Mouse (Mus musculus): ENCODE measurements at regions not wholly inside any gene's neighbourhood (a gene's known extent, or its start where the extent isn't known, plus 50 kb on each side); places are given as distances from the start of the nearest gene placed in this dataset.

DNA sequence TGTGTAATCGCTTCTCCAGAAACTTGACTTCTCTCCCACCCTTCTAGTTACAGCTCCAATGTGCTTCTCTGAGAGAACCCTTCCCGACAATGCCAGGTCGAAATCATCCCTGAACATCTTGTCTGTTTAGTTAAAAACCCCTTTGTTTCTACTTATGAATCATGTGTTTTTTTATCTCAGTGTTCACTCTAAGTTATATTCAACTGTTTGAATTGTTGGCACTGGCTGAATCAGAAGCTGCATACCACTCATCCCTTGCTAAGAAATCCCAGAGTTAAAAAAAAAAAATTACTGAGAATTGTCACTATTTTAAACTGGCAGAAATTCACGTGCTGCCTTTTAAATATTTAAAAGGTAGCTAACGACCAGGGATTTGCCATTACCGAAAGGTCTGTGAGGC is 116.3 kb upstream of the Klf6 start:
- H3K27ac ChIP-seq (replicated peaks; ENCODE audit: low read depth, low read length) = no peak overlapping the region
- no peak overlapping the region for H3K4me3 ChIP-seq (ENCODE audit: insufficient read depth, low read depth, low read length)
- no peaks in the 10 kb centered on the region for H3K4me1 ChIP-seq (ENCODE audit: control insufficient read depth, insufficient read depth, insufficient read length, low read length)

DNA sequence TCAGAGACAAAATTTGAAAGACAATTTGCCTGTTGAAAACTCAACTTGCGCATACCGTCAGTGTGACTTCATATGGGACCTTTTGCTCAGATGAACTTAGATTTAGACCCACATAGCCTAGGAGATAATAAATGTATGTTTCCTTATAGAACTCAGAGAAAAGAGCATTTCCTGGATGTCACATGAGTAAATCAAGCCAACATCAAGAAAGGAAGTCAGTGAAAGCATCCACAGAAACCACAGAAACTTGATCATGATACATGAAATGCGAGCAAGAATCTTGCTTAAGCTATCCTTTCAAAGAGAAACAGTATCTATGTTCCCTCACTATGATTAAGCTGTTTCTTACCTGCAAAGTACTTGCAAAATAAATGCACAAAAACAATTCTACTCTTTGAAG is 104.1 kb upstream of the Klf6 start:
- Histone ChIP-seq H3K4me1 (ENCODE audit: control insufficient read depth, insufficient read depth, insufficient read length, low read length) (no peaks in the 10 kb centered on the region), H3K4me3 (ENCODE audit: insufficient read depth, low read depth, low read length) (no peak overlapping the region), H3K27ac (replicated peaks; ENCODE audit: low read depth, low read length) (no peak overlapping the region)

DNA sequence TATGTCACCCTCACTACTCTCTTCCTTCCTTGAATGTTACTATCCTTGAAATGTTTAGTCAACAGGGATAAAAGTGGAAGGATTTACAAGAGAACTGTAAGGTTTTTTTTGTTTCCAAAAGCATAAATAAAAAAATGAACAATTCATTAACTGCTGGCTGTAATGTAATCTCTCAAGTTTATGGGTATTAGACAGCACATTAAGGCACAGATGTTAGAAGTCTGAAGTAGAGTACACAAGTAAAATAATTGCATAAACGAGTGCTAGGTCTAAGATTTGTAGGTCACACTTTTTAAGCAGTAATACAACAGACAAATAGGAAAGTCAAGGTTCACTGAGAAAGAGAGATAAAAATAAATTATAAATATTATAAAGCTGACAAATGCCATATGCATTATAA is 103.3 kb upstream of the Klf6 start:
- no peak overlapping the region for H3K27ac ChIP-seq (replicated peaks; ENCODE audit: low read depth, low read length)
- no peaks in the 10 kb centered on the region for H3K4me1 ChIP-seq (ENCODE audit: control insufficient read depth, insufficient read depth, insufficient read length, low read length)
- H3K4me3 ChIP-seq (ENCODE audit: insufficient read depth, low read depth, low read length) = no peak overlapping the region

DNA sequence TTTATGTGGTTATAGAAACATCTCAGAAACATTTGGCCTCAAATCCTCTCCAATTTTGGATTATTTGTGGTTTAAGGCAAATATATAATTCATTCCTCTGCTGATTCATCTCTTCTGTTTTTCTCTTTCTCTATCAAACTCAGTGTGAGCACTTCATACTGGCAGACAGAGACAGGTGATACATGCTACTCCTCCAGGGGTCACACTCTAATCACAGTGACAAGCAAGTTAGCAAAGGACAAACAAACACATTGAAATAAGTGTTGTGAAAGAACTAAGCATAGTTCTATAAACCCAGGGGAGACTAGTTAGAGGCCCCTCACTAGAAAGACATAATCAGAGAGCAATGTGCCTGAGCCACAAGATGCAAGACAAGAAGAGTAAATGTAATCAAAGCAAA is 101.3 kb upstream of the Klf6 start:
- Histone ChIP-seq H3K4me3 (ENCODE audit: insufficient read depth, low read depth, low read length) (no peak overlapping the region), H3K4me1 (ENCODE audit: control insufficient read depth, insufficient read depth, insufficient read length, low read length) (no peaks in the 10 kb centered on the region; the same call in 1 of the 2 replicates), H3K27ac (replicated peaks; ENCODE audit: low read depth, low read length) (no peak overlapping the region)

DNA sequence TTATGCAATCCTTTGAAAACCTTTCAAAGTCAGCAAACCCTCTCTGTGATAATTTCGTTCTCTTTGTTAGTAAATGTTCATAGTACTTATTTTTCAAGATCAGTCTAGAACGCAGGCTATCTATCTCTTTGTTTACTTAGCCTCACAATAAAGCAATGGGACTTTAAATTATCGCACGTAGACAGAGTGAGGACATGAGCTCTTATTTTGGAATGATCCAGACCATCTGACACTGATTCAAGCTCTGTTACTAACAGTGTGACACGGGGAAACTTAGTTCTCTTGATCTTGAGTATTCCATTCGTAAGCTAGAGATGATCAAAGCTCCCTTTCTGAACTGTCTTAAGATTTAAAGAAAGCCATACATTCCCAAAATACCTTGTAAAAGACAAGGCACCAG is 94.9 kb upstream of the Klf6 start:
- Histone ChIP-seq H3K4me3 (ENCODE audit: insufficient read depth, low read depth, low read length) (no peak overlapping the region), H3K4me1 (ENCODE audit: control insufficient read depth, insufficient read depth, insufficient read length, low read length) (peaks cover 2% of the 10 kb centered on the region), H3K27ac (replicated peaks; ENCODE audit: low read depth, low read length) (no peak overlapping the region)

DNA sequence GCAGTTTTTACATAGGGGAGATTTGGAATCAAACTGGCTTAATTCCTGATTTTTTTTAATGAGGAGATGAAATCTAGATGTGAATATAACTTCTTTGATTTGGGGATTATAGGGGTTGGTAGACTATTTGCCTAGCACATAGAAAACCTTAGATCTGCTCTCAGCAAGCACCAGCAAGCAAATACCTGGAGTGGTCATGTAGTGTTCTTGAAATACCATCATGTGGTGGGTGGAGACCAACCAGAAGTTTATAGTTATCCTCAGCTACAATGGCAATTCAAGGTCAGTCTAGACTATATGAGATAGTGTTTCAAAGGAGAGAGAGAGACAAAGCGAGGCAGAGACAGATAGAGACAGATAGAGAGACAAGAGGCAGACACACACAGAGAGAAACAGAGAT is 94.1 kb upstream of the Klf6 start:
- Histone ChIP-seq H3K4me3 (ENCODE audit: insufficient read depth, low read depth, low read length) (no peak overlapping the region), H3K27ac (replicated peaks; ENCODE audit: low read depth, low read length) (no peak overlapping the region), H3K4me1 (ENCODE audit: control insufficient read depth, insufficient read depth, insufficient read length, low read length) (peaks cover 2% of the 10 kb centered on the region)

DNA sequence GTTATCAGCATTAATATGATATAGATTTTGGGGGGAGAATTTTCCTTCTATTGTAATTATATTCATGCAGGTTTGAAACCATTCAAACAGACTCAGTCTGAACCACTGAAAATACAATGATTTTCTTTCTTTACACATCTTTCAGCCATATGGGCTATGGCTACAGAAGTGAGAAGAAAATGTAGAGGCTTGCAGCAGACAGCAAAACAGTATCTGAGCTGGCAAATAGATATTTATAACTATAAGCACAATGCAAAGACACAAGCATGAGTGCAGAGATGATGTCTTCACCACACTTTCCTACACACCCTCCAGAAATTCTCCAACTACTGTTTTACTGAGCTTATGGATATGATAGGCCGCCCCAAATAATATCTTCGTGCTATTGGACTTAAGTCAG is 92.6 kb upstream of the Klf6 start:
- Histone ChIP-seq H3K27ac (replicated peaks; ENCODE audit: low read depth, low read length) (no peak overlapping the region), H3K4me1 (ENCODE audit: control insufficient read depth, insufficient read depth, insufficient read length, low read length) (peaks cover 2% of the 10 kb centered on the region; the same call in 1 of the 2 replicates), H3K4me3 (ENCODE audit: insufficient read depth, low read depth, low read length) (no peak overlapping the region)

DNA sequence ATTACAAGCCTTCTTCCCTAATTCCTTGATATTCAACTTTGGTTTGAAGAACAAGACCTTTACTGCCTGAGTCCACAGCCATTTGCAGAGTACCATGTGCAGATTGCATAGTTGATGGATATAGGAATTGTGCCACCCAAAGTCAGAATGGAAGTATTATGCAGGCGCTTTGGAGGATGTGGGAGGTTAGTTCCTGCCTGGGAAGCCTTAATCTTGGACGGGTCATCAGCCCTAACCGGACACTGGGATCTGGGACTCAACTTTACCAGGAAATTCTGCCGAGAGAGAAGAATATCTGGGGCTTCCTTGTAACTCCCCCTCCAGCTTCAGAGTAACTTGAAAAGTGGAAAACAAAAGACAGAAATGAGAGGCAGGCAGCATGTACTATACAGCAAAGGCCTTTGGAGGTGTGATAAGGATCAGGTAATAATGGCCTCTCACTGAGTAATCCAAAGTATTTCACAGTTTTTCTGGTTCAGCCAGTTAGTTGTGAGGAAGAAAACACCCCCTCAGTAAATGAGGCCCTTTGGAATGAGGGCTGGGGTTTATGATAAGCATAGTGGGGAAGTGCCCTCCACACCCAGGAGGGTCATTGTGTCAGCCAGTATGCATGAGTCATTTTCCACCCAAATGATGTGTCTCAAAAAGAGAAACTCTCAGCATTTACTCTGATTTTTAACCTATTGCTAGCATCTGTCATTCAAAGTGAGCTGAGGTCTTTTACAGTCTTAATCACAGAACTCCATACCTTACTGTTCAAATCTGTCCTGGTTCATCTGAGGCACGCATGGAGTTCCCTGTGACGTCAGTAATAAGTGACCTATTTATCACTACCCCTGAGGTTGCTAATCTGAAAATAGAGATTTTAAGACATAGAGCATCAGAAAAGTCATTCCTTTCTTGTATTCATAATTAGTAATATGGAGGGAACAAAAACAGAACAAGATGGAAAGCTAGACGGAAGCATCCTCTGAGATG is 91.7 kb upstream of the Klf6 start:
- Histone ChIP-seq H3K4me1 (ENCODE audit: control insufficient read depth, insufficient read depth, insufficient read length, low read length) (peaks cover 2% of the 10 kb centered on the region; the same call in 1 of the 2 replicates), H3K4me3 (ENCODE audit: insufficient read depth, low read depth, low read length) (no peak overlapping the region), H3K27ac (replicated peaks; ENCODE audit: low read depth, low read length) (no peak overlapping the region)

DNA sequence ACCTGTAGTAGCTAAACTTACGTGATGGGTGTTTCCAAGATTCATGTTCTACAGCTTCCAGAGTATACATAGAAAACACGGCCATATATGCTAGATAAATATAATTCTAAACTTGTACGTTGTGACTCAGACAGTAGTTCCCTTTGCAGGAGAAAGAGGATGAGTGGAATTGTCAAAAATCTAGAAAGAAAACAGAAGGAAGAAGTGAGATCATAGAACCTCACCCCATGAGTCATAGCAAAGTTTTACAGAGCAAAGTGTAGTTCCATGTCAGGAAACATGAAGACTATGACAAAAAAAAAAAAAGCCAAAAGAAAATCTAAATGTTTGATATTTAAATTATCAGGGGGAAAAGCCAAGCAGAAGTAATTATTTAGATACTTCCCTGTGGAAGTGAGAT is 87.5 kb upstream of the Klf6 start:
- H3K4me1 ChIP-seq (ENCODE audit: control insufficient read depth, insufficient read depth, insufficient read length, low read length) = peaks cover 2% of the 10 kb centered on the region; the same call in 1 of the 2 replicates
- no peak overlapping the region for H3K27ac ChIP-seq (replicated peaks; ENCODE audit: low read depth, low read length)
- no peak overlapping the region for H3K4me3 ChIP-seq (ENCODE audit: insufficient read depth, low read depth, low read length)

DNA sequence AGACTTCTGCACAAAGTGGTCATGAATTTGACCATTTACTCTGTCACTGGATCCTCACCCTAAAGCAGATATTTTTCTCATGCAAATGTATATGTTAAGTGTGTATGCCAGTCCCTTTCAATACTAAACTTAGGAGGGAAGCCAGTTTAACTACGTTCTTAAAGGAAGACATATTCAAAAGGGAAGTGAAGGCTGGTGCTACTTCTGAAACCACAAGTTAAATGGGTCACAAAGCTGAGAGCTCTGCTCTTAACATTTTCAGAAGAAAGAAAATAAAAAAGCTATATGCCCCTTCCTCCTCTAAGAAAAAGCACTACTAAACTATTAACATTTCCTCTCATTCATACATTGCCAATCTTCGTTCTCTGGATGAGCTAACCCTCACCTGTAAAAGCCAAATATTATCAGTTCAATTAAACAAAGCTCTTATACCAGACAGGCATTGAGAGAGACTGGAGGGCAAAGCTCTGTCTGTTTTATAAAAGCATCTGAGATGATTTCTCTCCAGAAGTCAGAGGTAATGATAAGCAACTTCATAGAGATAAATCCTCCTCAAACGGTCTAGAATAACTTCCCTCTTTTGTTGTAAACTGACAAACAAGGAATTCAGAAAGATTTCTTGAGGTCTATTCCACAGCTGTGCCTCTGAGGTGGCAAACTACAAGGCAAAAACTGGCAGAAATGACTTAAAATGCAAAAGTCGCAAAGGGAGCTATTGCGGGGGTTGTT is 82.7 kb upstream of the Klf6 start:
- peak overlapping the region; percentile 64 for H3K27ac ChIP-seq (replicated peaks; ENCODE audit: low read depth, low read length)
- no peaks in the 10 kb centered on the region for H3K4me1 ChIP-seq (ENCODE audit: control insufficient read depth, insufficient read depth, insufficient read length, low read length)
- H3K4me3 ChIP-seq (ENCODE audit: insufficient read depth, low read depth, low read length) = no peak overlapping the region

DNA sequence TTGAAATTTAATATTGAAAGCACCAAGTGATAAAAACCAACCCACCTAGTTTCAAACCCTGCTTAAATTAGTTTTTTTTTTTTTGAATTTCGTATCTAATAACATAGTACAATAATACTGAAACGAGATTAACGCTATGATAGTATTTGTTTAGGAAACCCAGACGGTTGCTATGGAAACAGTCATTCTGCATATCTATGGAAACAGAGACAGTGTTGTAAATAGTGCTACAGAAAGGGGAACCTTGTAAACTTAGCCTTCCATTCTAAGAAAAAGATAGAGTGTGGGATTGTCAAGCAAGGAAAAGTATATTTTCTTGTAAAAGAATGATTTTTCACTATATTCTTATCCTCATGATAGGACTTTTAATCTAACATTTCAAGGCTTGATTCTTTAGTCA is 81.9 kb upstream of the Klf6 start:
- Histone ChIP-seq H3K4me1 (ENCODE audit: control insufficient read depth, insufficient read depth, insufficient read length, low read length) (no peaks in the 10 kb centered on the region), H3K27ac (replicated peaks; ENCODE audit: low read depth, low read length) (no peak overlapping the region), H3K4me3 (ENCODE audit: insufficient read depth, low read depth, low read length) (no peak overlapping the region)

DNA sequence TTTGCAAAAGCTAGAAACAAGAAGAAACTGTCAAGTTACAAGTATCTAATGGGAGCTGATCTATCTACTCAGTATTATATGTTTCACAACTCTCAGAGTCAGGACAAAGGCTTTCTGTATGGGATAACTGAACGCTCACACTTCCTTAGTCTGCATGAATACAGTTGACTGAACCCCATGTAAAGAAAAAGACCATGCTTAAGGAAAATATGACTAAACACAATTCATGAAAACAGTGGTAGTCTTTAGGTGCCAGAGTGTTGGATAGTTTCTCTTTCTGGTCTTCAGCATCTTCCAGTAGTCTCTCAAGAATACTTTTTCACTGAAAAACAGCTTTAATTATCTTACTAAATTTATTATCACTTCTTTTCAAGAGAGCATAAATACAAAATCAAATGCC is 78.7 kb upstream of the Klf6 start:
- H3K4me3 ChIP-seq (ENCODE audit: insufficient read depth, low read depth, low read length) = no peak overlapping the region
- H3K4me1 ChIP-seq (ENCODE audit: control insufficient read depth, insufficient read depth, insufficient read length, low read length) = no peaks in the 10 kb centered on the region
- no peak overlapping the region for H3K27ac ChIP-seq (replicated peaks; ENCODE audit: low read depth, low read length)

DNA sequence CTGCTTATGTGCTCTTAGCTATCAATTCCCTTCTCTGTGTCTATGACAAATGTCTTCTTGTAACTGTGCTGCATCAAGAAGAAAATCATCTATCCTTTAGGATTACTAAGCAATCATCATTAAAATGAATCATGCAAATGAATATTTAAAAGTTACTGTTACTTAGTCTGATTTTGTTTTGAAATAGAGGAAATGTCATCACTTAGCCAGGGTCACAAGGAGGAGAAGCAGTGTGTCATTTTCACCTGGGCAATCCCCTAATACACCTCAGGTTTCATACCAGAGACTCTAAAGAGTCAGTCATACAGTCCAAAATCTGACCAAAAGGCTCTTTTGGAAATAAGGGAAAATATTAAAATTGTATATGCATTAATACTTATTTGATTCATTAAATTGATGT is 74.2 kb upstream of the Klf6 start:
- Histone ChIP-seq H3K4me3 (ENCODE audit: insufficient read depth, low read depth, low read length) (no peak overlapping the region), H3K4me1 (ENCODE audit: control insufficient read depth, insufficient read depth, insufficient read length, low read length) (no peaks in the 10 kb centered on the region)

DNA sequence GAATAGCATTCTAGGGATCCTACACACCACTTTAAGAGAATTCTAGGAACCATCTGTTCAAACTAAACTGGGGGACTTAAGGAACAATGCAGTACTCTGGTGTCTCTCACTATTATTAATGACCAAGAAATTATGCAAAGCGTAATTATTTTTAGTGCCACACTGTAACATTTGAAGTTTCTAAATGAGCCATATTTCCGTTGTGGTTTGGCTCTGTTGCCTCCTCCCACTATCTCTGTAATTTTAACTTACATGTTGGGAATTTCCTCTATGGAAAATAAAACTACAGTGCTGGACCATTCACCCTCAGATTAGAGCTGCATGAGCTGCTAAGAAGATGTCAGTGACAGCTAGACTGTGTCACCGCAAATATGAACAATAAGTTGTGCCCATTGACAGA is 72.0 kb upstream of the Klf6 start:
- H3K4me3 ChIP-seq (ENCODE audit: insufficient read depth, low read depth, low read length) = no peak overlapping the region
- no peaks in the 10 kb centered on the region for H3K4me1 ChIP-seq (ENCODE audit: control insufficient read depth, insufficient read depth, insufficient read length, low read length)
- H3K27ac ChIP-seq (replicated peaks; ENCODE audit: low read depth, low read length) = no peak overlapping the region

More for the DNA sequence above, 74.2 kb upstream of the Klf6 start:
- H3K27ac ChIP-seq (replicated peaks; ENCODE audit: low read depth, low read length) = no peak overlapping the region

DNA sequence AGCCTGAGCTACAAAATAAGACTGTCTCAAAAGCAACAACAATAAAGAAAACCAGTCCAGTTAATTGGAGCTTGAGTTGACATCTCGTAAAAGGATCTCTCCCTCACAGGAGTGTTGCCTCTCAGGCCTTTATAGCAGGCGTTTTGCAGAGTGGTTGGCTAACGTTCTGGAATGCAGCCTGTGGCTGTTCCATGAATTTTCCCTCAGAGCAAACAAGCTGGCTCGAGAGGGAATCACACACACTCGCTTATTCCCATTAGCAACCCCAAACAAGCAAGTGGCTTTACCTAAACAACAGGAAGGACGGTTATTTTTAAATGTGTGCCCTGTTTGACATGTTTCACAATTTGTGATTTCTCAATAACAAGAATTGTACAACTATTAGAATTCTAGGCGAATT is 59.2 kb upstream of the Klf6 start:
- no peak overlapping the region for H3K4me3 ChIP-seq (ENCODE audit: insufficient read depth, low read depth, low read length)
- peaks cover 13% of the 10 kb centered on the region for H3K4me1 ChIP-seq (ENCODE audit: control insufficient read depth, insufficient read depth, insufficient read length, low read length)
- peak overlapping the region; percentile 90 for H3K27ac ChIP-seq (replicated peaks; ENCODE audit: low read depth, low read length)

DNA sequence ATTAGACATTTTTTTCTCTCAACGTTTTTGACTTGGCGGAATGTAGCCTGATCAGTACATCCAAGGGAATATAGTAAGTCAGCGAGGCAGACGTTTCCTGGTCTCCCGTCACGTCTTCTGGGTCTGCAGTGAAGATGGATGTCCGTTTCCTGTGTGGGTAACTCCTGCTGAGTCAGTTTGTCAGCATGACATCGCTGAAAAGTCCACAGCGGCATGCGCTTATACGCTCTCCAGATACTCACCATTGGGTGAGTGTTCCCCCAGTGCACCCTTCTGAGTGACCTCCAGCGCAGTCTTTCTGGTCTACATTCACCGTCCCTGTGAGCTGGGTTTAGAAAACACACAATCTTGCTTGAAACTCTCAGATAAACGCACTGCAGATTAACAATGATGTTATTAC is 58.5 kb upstream of the Klf6 start:
- H3K4me1 ChIP-seq (ENCODE audit: control insufficient read depth, insufficient read depth, insufficient read length, low read length) = peaks cover 13% of the 10 kb centered on the region
- H3K27ac ChIP-seq (replicated peaks; ENCODE audit: low read depth, low read length) = peak overlapping the region; percentile 90
- peak overlapping the region; percentile 3 for H3K4me3 ChIP-seq (ENCODE audit: insufficient read depth, low read depth, low read length)
